Mouse (Mus musculus) left cerebral cortex, postnatal 14 days (tissue): ENCODE results near the gene Wdr34. TPM values are rescaled to one million over a fixed set of nuclear protein-coding genes. Genes with fewer than 3 reads are reported as not detected.

Experiments used
- DNase-seq, 2 experiments: peaks; one replicate each; pipeline ENCODE4 v3.0.0; 2021 to 2022; ENCODE audit warnings: low spot score in 2 of 2, mixed read lengths in 1 of 2
- intact Hi-C: fragments of 180-260 bp; cut with DNase I; formaldehyde crosslinking; loops from one replicate; pipeline ENCODE4 v1.15.1; 2025
- microRNA-seq, 2 experiments: library from miRNA; unstranded; fragments of <30 nt; microRNA quantifications; one replicate each; pipeline ENCODE4 v1.2.0; 2022
- total RNA-seq, 2 experiments: library from RNA; stranded (reverse); gene quantifications; 2 replicates each; pipeline ENCODE4 v1.2.3; 2021

Wdr34 gene
- total RNA-seq, 2 experiments from 2014 or later: 42.6 to 47.8 TPM

GRCm38 (mm10) chr2:30042445-30042844 is 6.2 kb downstream of the Wdr34 start:
- peak; percentile 77 to 81 for DNase-seq
- intact Hi-C loops: loop anchor here (5.0 kb wide), 1 partner anchor 120 kb away; no protein-coding TSS in a partner anchor

- intact Hi-C loops: loop anchor here (5.0 kb wide), 1 partner anchor 123 kb away; no protein-coding TSS in a partner anchor
- no peak for DNase-seq
These were observed 9.0 kb downstream of the Wdr34 start for GRCm38 (mm10) chr2:30039687-30040086.

- intact Hi-C loops: no loop called here
- DNase-seq: no peak
These were observed 10.3 kb downstream of the Wdr34 start for GRCm38 (mm10) chr2:30038370-30038769.

GRCm38 (mm10) chr2:30037762-30038161 is 10.9 kb downstream of the Wdr34 start:
- intact Hi-C loops: no loop called here
- no peak for DNase-seq

- DNase-seq: peak in 1 of 2 experiments; percentile 38
- intact Hi-C loops: no loop called here
These were observed 15.7 kb downstream of the Wdr34 start for GRCm38 (mm10) chr2:30032957-30033356.

- DNase-seq: peak in 1 of 2 experiments; percentile 43
- intact Hi-C loops: no loop called here
These were observed 16.3 kb downstream of the Wdr34 start for GRCm38 (mm10) chr2:30032244-30032846.

- DNase-seq: no peak
- intact Hi-C loops: no loop called here
These were observed 21.7 kb downstream of the Wdr34 start for GRCm38 (mm10) chr2:30026997-30027396.

GRCm38 (mm10) chr2:30025454-30025853 is 23.2 kb downstream of the Wdr34 start:
- intact Hi-C loops: no loop called here
- no peak for DNase-seq

- intact Hi-C loops: no loop called here
- no peak for DNase-seq
These were observed 34.2 kb downstream of the Wdr34 start for GRCm38 (mm10) chr2:30014326-30014966.

GRCm38 (mm10) chr2:30010840-30011281 is 37.8 kb downstream of the Wdr34 start:
- intact Hi-C loops: no loop called here
- DNase-seq: peak; percentile 52 to 62

GRCm38 (mm10) chr2:30009101-30009500 is 39.6 kb downstream of the Wdr34 start:
- intact Hi-C loops: no loop called here
- no peak for DNase-seq

GRCm38 (mm10) chr2:29991962-29992361 is 56.7 kb downstream of the Wdr34 start:
- intact Hi-C loops: loop anchor here (2.0 to 5.0 kb wide), 2 partner anchors 13 to 45 kb away; no protein-coding TSS in a partner anchor
- DNase-seq: no peak

Small RNAs within 50 kb of the gene (microRNA-seq; reads per million reads assigned to microRNA genes)
- gene Mir6997: 5.3 to 5.7 reads per million in 2 experiments

Other genes starting within 250 kb of the Wdr34 start
- 10 to 100 TPM; 93.4 to 96.7 TPM for gene Slc27a4, start 246.2 kb downstream of the Wdr34 start, total RNA-seq
- 10 to 100 TPM; 57.3 to 60.2 TPM for gene Urm1, start 228.8 kb downstream of the Wdr34 start, total RNA-seq
- 1 to 10 TPM; 5.2 to 7.2 TPM for gene Cercam, start 179.7 kb downstream of the Wdr34 start, total RNA-seq
- gene Odf2, start 159.7 kb downstream of the Wdr34 start, total RNA-seq: 10 to 100 TPM; 92.6 to 95.3 TPM
- 10 to 100 TPM; 35.9 to 37.4 TPM for gene Gle1, start 113.5 kb downstream of the Wdr34 start, total RNA-seq
- gene Sptan1, start 83.3 kb downstream of the Wdr34 start, total RNA-seq: 1,000 to 10,000 TPM in 1 of 2 experiments, 100 to 1,000 TPM in 1; 952 to 1,021 TPM
- 100 to 1,000 TPM; 171 to 193 TPM for gene Set, start 8.5 kb upstream of the Wdr34 start, total RNA-seq
- 1 to 10 TPM; 1.8 to 2.2 TPM for gene Pkn3, start 28.8 kb upstream of the Wdr34 start, total RNA-seq
- 10 to 100 TPM; 13.0 to 14.1 TPM for gene Zdhhc12, start 44.8 kb upstream of the Wdr34 start, total RNA-seq
- 100 to 1,000 TPM; 135 to 139 TPM for gene Zer1, start 75.7 kb upstream of the Wdr34 start, total RNA-seq
- gene Tbc1d13, start 84.9 kb upstream of the Wdr34 start, total RNA-seq: 10 to 100 TPM; 65.2 to 69.1 TPM
- gene Endog, start 122.6 kb upstream of the Wdr34 start, total RNA-seq: 10 to 100 TPM; 23.0 to 27.5 TPM
- 10 to 100 TPM; 36.3 to 37.0 TPM for gene Spout1, start 129.6 kb upstream of the Wdr34 start, total RNA-seq
- 10 to 100 TPM; 15.2 to 15.5 TPM for gene Kyat1, start 157.0 kb upstream of the Wdr34 start, total RNA-seq
- 10 to 100 TPM; 53.7 to 59.5 TPM for gene Lrrc8a, start 188.8 kb upstream of the Wdr34 start, total RNA-seq
- gene Gm28035, start 191.7 kb upstream of the Wdr34 start, total RNA-seq: 1 to 10 TPM; 7.2 to 9.7 TPM
- gene Phyhd1, start 217.3 kb upstream of the Wdr34 start, total RNA-seq: 10 to 100 TPM; 14.1 to 25.7 TPM
- gene Gm28038, start 232.2 kb upstream of the Wdr34 start, total RNA-seq: not detected
- gene Dolk, start 237.5 kb upstream of the Wdr34 start, total RNA-seq: 10 to 100 TPM; 25.8 to 29.2 TPM
- 10 to 100 TPM; 20.2 to 20.9 TPM for gene Nup188, start 237.5 kb upstream of the Wdr34 start, total RNA-seq